ENCODE assay signal across 8 mouse cellular contexts in genomic region chr1:191981426-191982102, GRCm38 (mm10). TPM values are rescaled to one million over a fixed set of nuclear protein-coding genes. Genes with fewer than 3 reads are reported as not detected.
DNase-seq lines count a peak whose midpoint lies in the region; ATAC-seq and TF ChIP-seq lines count a peak whose summit lies in the region.

No protein-coding gene starts in this region.

- H3K4me1 ChIP-seq in forebrain, postnatal 0 days (ENCODE audit: insufficient read depth) = no peaks in the 10 kb centered on the region
- H3K4me1 ChIP-seq in limb, embryonic 10.5 days = peaks cover 16% of the 10 kb centered on the region

- no peak for TF ChIP-seq POLR2A in myocyte (IDR thresholded peaks at IDR 0.05; ENCODE audit: insufficient read length, low read depth)

- DNase-seq in right cerebral cortex, postnatal 14 days = peak; percentile 46
- no peak for DNase-seq in right cerebral cortex, adult 18-20 months
- DNase-seq in forebrain, postnatal 0 days = peak; percentile 24
- no peak for DNase-seq in limb, embryonic 10.5 days (ENCODE audit: low spot score)
- no peak for DNase-seq in natural killer cell, adult 2 months (ENCODE audit: low spot score in 2 of 2)
- DNase-seq in gastrocnemius, postnatal 36 days = no peak

- no peak overlapping the region for H3K4me2 ChIP-seq in forebrain, postnatal 0 days (ENCODE audit: low read depth)
- H3K4me2 ChIP-seq in myocyte (ENCODE audit: low read depth) = peak overlapping the region; percentile 13

- no peaks in the 10 kb centered on the region for H3K79me2 ChIP-seq in myocyte (ENCODE audit: control insufficient read depth, insufficient read depth)

- H3K27ac ChIP-seq in forebrain, postnatal 0 days (ENCODE audit: low read depth, low read length) = no peak overlapping the region
- peak overlapping the region; percentile 58; the same call in 1 of the 2 replicates for H3K27ac ChIP-seq in limb, embryonic 10.5 days

- no peak overlapping the region for H3ac ChIP-seq in myocyte (ENCODE audit: control insufficient read depth, insufficient read length)

- H3K27me3 ChIP-seq in forebrain, postnatal 0 days (ENCODE audit: insufficient read depth, low read length) = no peaks in the 10 kb centered on the region
- peaks cover 23% of the 10 kb centered on the region for H3K27me3 ChIP-seq in limb, embryonic 10.5 days (ENCODE audit: low read depth, poor library complexity, severe bottlenecking)
- peaks cover 13% of the 10 kb centered on the region for H3K27me3 ChIP-seq in myocyte (ENCODE audit: control insufficient read depth, insufficient read depth, insufficient read length)

- intact Hi-C loops in gastrocnemius, postnatal 36 days (cut with DNase I) = no loop called here

- WGBS in forebrain, postnatal 0 days = 19% methylated on average over 6 of the region's 6 CpGs
- WGBS in limb, embryonic 10.5 days = 51% methylated on average over 6 of the region's 6 CpGs

- ATAC-seq in forebrain, postnatal 0 days = peak; percentile 57
- no peak for ATAC-seq in frontal cortex, adult (ENCODE audit: low TSS enrichment)

- H3K36me3 ChIP-seq in forebrain, postnatal 0 days (ENCODE audit: insufficient read depth) = no peaks in the 10 kb centered on the region
- no peaks in the 10 kb centered on the region for H3K36me3 ChIP-seq in limb, embryonic 10.5 days
- H3K36me3 ChIP-seq in myocyte (ENCODE audit: control insufficient read depth, insufficient read depth) = no peaks in the 10 kb centered on the region

- no peak for TF ChIP-seq CTCF in forebrain, postnatal 0 days (IDR thresholded peaks at IDR 0.05; ENCODE audit: low read depth)

- H3K9ac ChIP-seq in forebrain, postnatal 0 days = no peak overlapping the region

- H3K9me3 ChIP-seq in forebrain, postnatal 0 days (ENCODE audit: low read length) = no peaks in the 10 kb centered on the region
- H3K9me3 ChIP-seq in limb, embryonic 10.5 days (replicated peaks) = no peaks in the 10 kb centered on the region

- H3K4me3 ChIP-seq in forebrain, postnatal 0 days (ENCODE audit: low read depth, low read length) = no peak overlapping the region
- H3K4me3 ChIP-seq in limb, embryonic 10.5 days = no peak overlapping the region
- no peak overlapping the region for H3K4me3 ChIP-seq in myocyte

TF ChIP-seq in myocyte, 11 proteins besides CTCF, POLR2A, EP300 and RAD21:
- TF ChIP-seq MYOD1 (IDR thresholded peaks at IDR 0.05; ENCODE audit: control insufficient read depth in 1 of 3, insufficient read length in 2 of 3, low read depth in 2 of 3) = peak in 2 of 3 experiments; percentile 70 to 77
- TF ChIP-seq TCF12 (IDR thresholded peaks at IDR 0.05; ENCODE audit: insufficient read depth, poor library complexity, severe bottlenecking) = no peak
- peak; percentile 8 to 76 (median 58) for TF ChIP-seq MYOG (IDR thresholded peaks at IDR 0.05; ENCODE audit: control insufficient read depth in 1 of 3, insufficient read depth in 1 of 3, insufficient read length in 2 of 3, low read depth in 2 of 3)
TF ChIP-seq in myocyte: peak in this region for 2.

RNA-seq across cellular contexts. Expression of gene Rd3, which starts 4.4 kb away (rescaled TPM):
- 0.92 and 1.9 TPM in 2 replicates for total RNA-seq in forebrain, postnatal 0 days (2014; rRNA removed)
- 3.3 and 3.4 TPM in 2 replicates for polyA plus RNA-seq in forebrain, postnatal 0 days (2015; fragmentation: Nextera tagmentation; extraction: Ambion mirVana)
- polyA plus RNA-seq in limb, embryonic 10.5 days (2016; fragmentation: Nextera tagmentation; extraction: Ambion mirVana) = 0.06 TPM in 1 of 2 replicates, not detected in the other
- polyA plus RNA-seq in myocyte (2012; fragmentation: generic; extraction: Trizol) = not detected
- under 1 TPM in 1 of 2 experiments, not detected in 1; 0.08 TPM for total RNA-seq in gastrocnemius, postnatal 36 days (2021)

Comparison
In these comparisons a context has a peak if more than half of its experiments do, and no peak if none do; other contexts are left out.
1. DNase-seq: peak in right cerebral cortex, postnatal 14 days (single experiment) and forebrain, postnatal 0 days (single experiment); none in right cerebral cortex, adult 18-20 months (single experiment), limb, embryonic 10.5 days (single experiment), natural killer cell, adult 2 months (0 of 2) and gastrocnemius, postnatal 36 days (0 of 2).